Mouse (Mus musculus): ENCODE measurements around the gene Sec1.

The Sec1 gene

DNA sequence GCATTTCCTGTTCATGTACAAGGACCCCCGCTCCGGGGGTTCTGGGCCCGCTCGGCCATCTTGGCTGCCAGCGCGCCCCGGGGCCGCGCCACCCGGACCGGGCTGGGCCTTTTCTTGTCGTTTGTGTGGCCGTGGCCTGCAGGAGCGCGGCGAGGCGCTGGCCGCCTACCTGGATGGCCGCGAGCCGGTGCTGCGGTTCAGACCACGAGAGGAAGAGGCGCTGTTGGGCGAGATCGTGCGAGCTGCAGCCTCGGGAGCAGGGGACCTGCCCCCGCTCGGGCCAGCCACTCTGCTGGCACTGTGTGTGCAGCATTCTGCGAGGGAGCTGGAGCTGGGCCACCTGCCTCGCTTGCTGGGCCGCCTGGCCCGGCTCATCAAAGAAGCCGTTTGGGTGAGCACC, 61.7 kb downstream of the Sec1 start:
- in situ Hi-C loops (cut with MboI; ENCODE audit: low pct_unique_long_range_greater_than_20kb in 1 of 2, low sequenced_read_pairs in 2 of 2, unreplicated experiment in 1 of 2), result loop anchor here in 1 of 2 experiments (5.0 kb wide), 1 partner anchor 40 kb away; no protein-coding TSS in a partner anchor

DNA sequence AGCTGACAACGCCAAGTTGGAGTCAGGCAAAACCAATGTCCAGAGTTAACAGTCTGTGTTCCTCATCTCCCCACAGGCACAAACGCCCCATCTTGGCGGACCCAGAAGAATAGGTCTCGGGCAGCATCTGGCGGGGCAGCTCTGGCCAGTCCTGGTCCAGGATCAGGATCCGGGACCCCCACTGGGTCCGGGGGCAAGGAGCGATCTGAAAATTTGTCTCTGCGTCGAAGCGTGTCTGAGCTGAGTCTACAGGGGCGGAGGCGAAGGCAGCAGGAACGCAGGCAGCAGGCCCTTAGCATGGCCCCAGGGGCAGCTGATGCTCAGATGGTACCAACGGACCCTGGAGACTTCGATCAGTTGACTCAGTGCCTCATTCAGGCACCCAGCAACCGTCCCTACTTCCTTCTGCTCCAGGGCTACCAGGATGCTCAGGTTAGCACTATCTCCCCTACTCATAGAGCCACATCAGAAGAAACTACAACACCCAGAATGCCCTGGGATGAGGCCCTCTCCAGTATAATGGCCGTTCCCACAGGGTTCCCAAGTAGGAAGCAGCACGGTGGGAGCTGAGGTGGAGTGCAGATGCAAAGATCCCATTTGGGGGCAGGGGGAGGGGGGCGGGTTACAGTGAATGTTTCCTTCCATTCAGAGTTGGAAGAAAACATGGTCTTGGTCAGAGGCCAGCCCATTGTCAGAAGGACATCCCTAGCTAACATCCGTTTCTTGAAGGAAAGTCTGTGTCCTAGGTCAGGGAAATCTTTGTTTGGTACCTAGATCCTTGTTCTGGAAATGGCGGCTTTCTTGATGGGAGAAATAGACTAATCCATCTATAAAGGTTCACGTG, 63.9 kb downstream of the Sec1 start:
- in situ Hi-C loops (cut with MboI; ENCODE audit: low pct_unique_long_range_greater_than_20kb in 1 of 2, low sequenced_read_pairs in 2 of 2, unreplicated experiment in 1 of 2), result loop anchor here in 1 of 2 experiments (5.0 kb wide), 1 partner anchor 42 kb away; no protein-coding TSS in a partner anchor

DNA sequence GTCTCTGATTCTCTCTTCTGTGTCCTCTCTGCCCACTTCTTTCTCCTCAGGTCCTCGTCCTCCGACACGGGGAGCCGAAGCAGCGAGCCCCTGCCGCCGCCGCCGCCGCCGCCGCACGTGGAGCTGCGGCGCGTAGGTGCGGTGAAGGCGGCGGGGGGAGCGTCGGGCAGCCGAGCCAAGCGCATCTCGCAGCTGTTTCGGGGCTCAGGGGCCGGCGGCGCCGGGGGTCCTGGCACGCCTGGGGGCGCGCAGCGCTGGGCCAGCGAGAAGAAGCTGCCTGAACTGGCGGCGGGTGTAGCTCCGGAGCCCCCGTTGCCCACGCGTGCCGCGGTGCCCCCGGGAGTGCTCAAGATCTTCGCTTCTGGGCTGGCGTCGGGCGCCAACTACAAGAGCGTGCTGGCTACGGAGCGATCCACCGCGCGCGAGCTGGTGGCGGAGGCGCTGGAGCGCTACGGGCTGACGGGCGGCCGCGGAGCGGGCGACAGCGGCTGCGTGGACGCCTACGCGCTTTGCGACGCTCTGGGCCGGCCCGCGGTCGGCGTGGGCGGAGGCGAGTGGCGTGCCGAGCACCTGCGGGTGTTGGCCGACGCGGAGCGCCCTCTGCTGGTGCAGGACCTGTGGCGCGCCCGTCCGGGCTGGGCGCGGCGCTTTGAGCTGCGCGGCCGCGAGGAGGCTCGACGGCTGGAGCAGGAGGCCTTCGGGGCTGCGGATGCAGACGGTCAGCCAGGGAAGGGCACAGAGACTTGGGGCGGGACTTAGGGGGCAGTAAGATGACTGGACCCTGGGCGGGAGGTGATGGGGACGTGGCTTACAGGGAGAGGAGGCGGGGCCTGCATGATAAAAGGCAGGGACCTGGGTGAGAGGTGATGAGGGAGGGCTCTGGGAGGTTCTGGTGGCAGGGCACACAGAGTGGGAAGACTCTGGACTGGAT, 65.6 kb downstream of the Sec1 start:
- in situ Hi-C loops (cut with MboI; ENCODE audit: low pct_unique_long_range_greater_than_20kb in 1 of 2, low sequenced_read_pairs in 2 of 2, unreplicated experiment in 1 of 2), result no loop called here
